Mouse (Mus musculus) heart, embryonic 10.5 days (tissue): ENCODE data around the gene Xlr3c. TPM values are rescaled to one million over a fixed set of nuclear protein-coding genes. Genes with fewer than 3 reads are reported as not detected.
"Not testable (repeated sequence)": the region's sequence is repeated elsewhere in the genome, so short reads cannot be mapped to it uniquely, and the experiment has no call there.

Source experiments
- DNase-seq: peaks from one replicate; pipeline ENCODE4 v3.0.0-alpha.2; 2017; ENCODE audit warnings: low spot score
- H3K27ac ChIP-seq: fragments of 300-500 bp; sonication (generic); 2 replicates; pipeline ENCODE4 v1.5.1; 2016; ENCODE audit warnings: mild to moderate bottlenecking
- H3K27me3 ChIP-seq: fragments of 300-500 bp; sonication (generic); 2 replicates; pipeline ENCODE4 v1.6.1; 2016; ENCODE audit warnings: mild to moderate bottlenecking; ENCODE audit not compliant: poor library complexity, insufficient read depth, severe bottlenecking
- H3K36me3 ChIP-seq: fragments of 300-500 bp; sonication (generic); 2 replicates; pipeline ENCODE4 v1.6.1; 2016; ENCODE audit warnings: mild to moderate bottlenecking, moderate library complexity
- H3K4me1 ChIP-seq: fragments of 300-500 bp; sonication (generic); 2 replicates; pipeline ENCODE4 v1.6.1; 2016; ENCODE audit warnings: mild to moderate bottlenecking
- H3K4me3 ChIP-seq: fragments of 300-500 bp; sonication (generic); 2 replicates; pipeline ENCODE4 v1.5.1; 2016; ENCODE audit warnings: mild to moderate bottlenecking, moderate library complexity
- H3K9me3 ChIP-seq: fragments of 300-500 bp; sonication (generic); 2 replicates; pipeline ENCODE4 v1.6.1; 2016; ENCODE audit warnings: mild to moderate bottlenecking, moderate library complexity
- WGBS: fragments of 180-500 bp; shearing (Covaris S2); methylation state at CpG from one replicate; pipeline ENCODE4 v1.1.7; 2016; 5-methylcytosine and 5-hydroxymethylcytosine counted together
- polyA plus RNA-seq: library from polyadenylated mRNA; unstranded; fragments of >200 nt; fragmentation: Nextera tagmentation; extraction: Ambion mirVana; gene quantifications from 2 replicates; pipeline ENCODE4 v1.2.1, GENCODE M21; 2016

Xlr3c gene
- polyA plus RNA-seq: not detected in 2 replicates

- 84% methylated on average over 14 of the region's 14 CpGs for WGBS
- not testable (repeated sequence) for H3K4me1 ChIP-seq, DNase-seq
These were observed at the start of gene Xlr3c for GRCm38 (mm10) chrX:73265270-73265669. TSS of gene Xlr3c (minus strand) at chrX:73265390.

GRCm38 (mm10) chrX:73312522-73312921 is 47.3 kb upstream of the Xlr3c start:
- no peak for DNase-seq
- 29% methylated on average over 3 of the region's 3 CpGs for WGBS
- Histone ChIP-seq H3K36me3 (no peaks in the 10 kb centered on the region), H3K4me1 (no peaks in the 10 kb centered on the region), H3K9me3 (no peaks in the 10 kb centered on the region), H3K4me3 (no peak overlapping the region), H3K27me3 (peaks cover 4% of the 10 kb centered on the region; the same call in 1 of the 2 replicates), H3K27ac (no peak overlapping the region)

More at GRCm38 (mm10) chrX:73265270-73265669, at the start of gene Xlr3c:
- H3K4me3 ChIP-seq, H3K27ac ChIP-seq, H3K27me3 ChIP-seq, H3K9me3 ChIP-seq, H3K36me3 ChIP-seq: not testable (repeated sequence)

- 76% methylated on average over 10 of the region's 10 CpGs for WGBS
- not testable (repeated sequence) for H3K27ac ChIP-seq, DNase-seq, H3K9me3 ChIP-seq, H3K4me1 ChIP-seq, H3K27me3 ChIP-seq, H3K4me3 ChIP-seq, H3K36me3 ChIP-seq
These were observed 30.6 kb upstream of the Xlr3c start for GRCm38 (mm10) chrX:73295745-73296144.

- WGBS: 88% methylated on average over 13 of the region's 17 CpGs
- not testable (repeated sequence) for H3K27ac ChIP-seq, H3K9me3 ChIP-seq, H3K27me3 ChIP-seq, DNase-seq, H3K36me3 ChIP-seq, H3K4me3 ChIP-seq, H3K4me1 ChIP-seq
These were observed 27.7 kb upstream of the Xlr3c start, which contains the start of the genes Xlr5a and Xlr5c for GRCm38 (mm10) chrX:73292876-73293275. TSS of gene Xlr5a (minus strand) at chrX:73292976. TSS of gene Xlr5c (minus strand) at chrX:73292976.

GRCm38 (mm10) chrX:73262428-73262827 is 2.8 kb downstream of the Xlr3c start:
- H3K27me3 ChIP-seq, H3K4me3 ChIP-seq, H3K27ac ChIP-seq, H3K9me3 ChIP-seq, DNase-seq, H3K36me3 ChIP-seq, H3K4me1 ChIP-seq: not testable (repeated sequence)
- 84% methylated on average over 1 of the region's 2 CpGs for WGBS

- H3K4me3 ChIP-seq, H3K27me3 ChIP-seq, H3K9me3 ChIP-seq, DNase-seq, H3K27ac ChIP-seq, H3K36me3 ChIP-seq, H3K4me1 ChIP-seq: not testable (repeated sequence)
- 74% methylated on average over 14 of the region's 14 CpGs for WGBS
These were observed 22.3 kb downstream of the Xlr3c start, which contains the start of gene Xlr4c for GRCm38 (mm10) chrX:73242821-73243325. TSS of gene Xlr4c (minus strand) at chrX:73243130.

- 33% methylated on average over 3 of the region's 3 CpGs for WGBS
- Histone ChIP-seq H3K27me3 (peaks cover 18% of the 10 kb centered on the region), H3K36me3 (no peaks in the 10 kb centered on the region), H3K4me1 (no peaks in the 10 kb centered on the region), H3K9me3 (no peaks in the 10 kb centered on the region), H3K4me3 (peak overlapping the region; percentile 72), H3K27ac (peak overlapping the region; percentile 89; the same call in 1 of the 2 replicates)
- DNase-seq: no peak
These were observed 35.9 kb downstream of the Xlr3c start for GRCm38 (mm10) chrX:73229288-73229687.

GRCm38 (mm10) chrX:73228606-73229214 is 36.5 kb downstream of the Xlr3c start:
- WGBS: 18% methylated on average over 50 of the region's 51 CpGs
- Histone ChIP-seq H3K36me3 (no peaks in the 10 kb centered on the region), H3K4me1 (no peaks in the 10 kb centered on the region), H3K27me3 (peaks cover 18% of the 10 kb centered on the region), H3K9me3 (no peaks in the 10 kb centered on the region), H3K4me3 (peak overlapping the region; percentile 72), H3K27ac (peak overlapping the region; percentile 89)
- DNase-seq: peak; percentile 76

- Histone ChIP-seq H3K4me1 (no peaks in the 10 kb centered on the region), H3K4me3 (peak within 1 kb of the TSS; percentile 72), H3K27ac (peak within 1 kb of the TSS; percentile 89), H3K27me3 (peaks cover 18% of the 10 kb centered on the region), H3K9me3 (no peaks in the 10 kb centered on the region), H3K36me3 (no peaks in the 10 kb centered on the region)
- DNase-seq: peak; percentile 89
- WGBS: 13% methylated on average over 39 of the region's 39 CpGs
These were observed 37.1 kb downstream of the Xlr3c start, which contains the start of gene F8a for GRCm38 (mm10) chrX:73227914-73228605. TSS of gene F8a (plus strand) at chrX:73228291.

GRCm38 (mm10) chrX:73225365-73225764 is 39.8 kb downstream of the Xlr3c start:
- WGBS: 51% methylated on average over 1 of the region's 1 CpGs
- Histone ChIP-seq H3K4me3 (no peak overlapping the region), H3K4me1 (no peaks in the 10 kb centered on the region), H3K36me3 (no peaks in the 10 kb centered on the region), H3K27me3 (peaks cover 18% of the 10 kb centered on the region), H3K9me3 (no peaks in the 10 kb centered on the region), H3K27ac (no peak overlapping the region)
- no peak for DNase-seq

- WGBS: 70% methylated on average over 19 of the region's 19 CpGs
- not testable (repeated sequence) for H3K4me1 ChIP-seq, DNase-seq
These were observed 51.2 kb downstream of the Xlr3c start, which contains the start of gene Xlr4b for GRCm38 (mm10) chrX:73213819-73214564. TSS of gene Xlr4b (plus strand) at chrX:73214333.

More at GRCm38 (mm10) chrX:73213819-73214564, 51.2 kb downstream of the Xlr3c start, which contains the start of gene Xlr4b:
- H3K27ac ChIP-seq, H3K4me3 ChIP-seq, H3K9me3 ChIP-seq, H3K27me3 ChIP-seq, H3K36me3 ChIP-seq: not testable (repeated sequence)
